Mouse (Mus musculus) neural tube, embryonic 14.5 days (tissue): Measurements from ENCODE around the gene Adsl. TPM values are rescaled to one million over a fixed set of nuclear protein-coding genes. Genes with fewer than 3 reads are reported as not detected.

Experiments
- ATAC-seq: fragments of 200-750 bp; cut with Nextera tagmentation; 2 replicates; pipeline ENCODE4 v1.8.0; 2017; ENCODE audit warnings: low read depth, mild to moderate bottlenecking, moderate TSS enrichment, moderate library complexity
- H3K27ac ChIP-seq: fragments of 300-500 bp; sonication (generic); 2 replicates; pipeline ENCODE4 v1.5.1; 2014; ENCODE audit warnings: low read depth, mild to moderate bottlenecking, control low read depth, low read length, moderate library complexity, mixed read lengths
- H3K27me3 ChIP-seq: fragments of 300-500 bp; sonication (generic); 2 replicates; pipeline ENCODE4 v1.6.1; 2014; ENCODE audit warnings: low read length; ENCODE audit not compliant: control insufficient read depth, insufficient read depth
- H3K36me3 ChIP-seq: fragments of 300-500 bp; sonication (generic); 2 replicates; pipeline ENCODE4 v1.6.1; 2014; ENCODE audit warnings: low read length, mixed read lengths; ENCODE audit not compliant: control insufficient read depth, insufficient read depth
- H3K4me1 ChIP-seq: fragments of 300-500 bp; sonication (generic); 2 replicates; pipeline ENCODE4 v1.6.1; 2014; ENCODE audit warnings: low read length; ENCODE audit not compliant: control insufficient read depth, insufficient read depth
- H3K4me2 ChIP-seq: fragments of 300-500 bp; sonication (generic); 2 replicates; pipeline ENCODE4 v1.6.1; 2014; ENCODE audit warnings: mild to moderate bottlenecking, low read depth, low read length, control low read depth
- H3K4me3 ChIP-seq: fragments of 300-500 bp; sonication (generic); 2 replicates; pipeline ENCODE4 v1.5.1; 2014; ENCODE audit warnings: low read depth, low read length, control low read depth, mixed read lengths
- H3K9ac ChIP-seq: fragments of 300-500 bp; sonication (generic); replicated peaks from 2 replicates; pipeline ENCODE4 v1.6.1; 2014; ENCODE audit warnings: low read depth, mild to moderate bottlenecking, control low read depth, low read length, mixed read lengths
- H3K9me3 ChIP-seq: fragments of 300-500 bp; sonication (generic); 2 replicates; pipeline ENCODE4 v1.6.1; 2016; ENCODE audit warnings: low read length; ENCODE audit not compliant: control insufficient read depth
- WGBS: fragments of 180-500 bp; shearing (Covaris S2); extraction: QIAGEN DNeasy Blood & Tissue Kit; methylation state at CpG from one replicate; pipeline ENCODE4 v1.1.7; 2014; 5-methylcytosine and 5-hydroxymethylcytosine counted together
- polyA plus RNA-seq: library from polyadenylated mRNA; unstranded; fragments of >200 nt; fragmentation: Nextera tagmentation; extraction: Ambion mirVana; gene quantifications from 2 replicates; pipeline ENCODE4 v1.2.1, GENCODE M21; 2014

Gene Adsl
- polyA plus RNA-seq, 1 experiment from 2014 or later: 114 TPM

DNA sequence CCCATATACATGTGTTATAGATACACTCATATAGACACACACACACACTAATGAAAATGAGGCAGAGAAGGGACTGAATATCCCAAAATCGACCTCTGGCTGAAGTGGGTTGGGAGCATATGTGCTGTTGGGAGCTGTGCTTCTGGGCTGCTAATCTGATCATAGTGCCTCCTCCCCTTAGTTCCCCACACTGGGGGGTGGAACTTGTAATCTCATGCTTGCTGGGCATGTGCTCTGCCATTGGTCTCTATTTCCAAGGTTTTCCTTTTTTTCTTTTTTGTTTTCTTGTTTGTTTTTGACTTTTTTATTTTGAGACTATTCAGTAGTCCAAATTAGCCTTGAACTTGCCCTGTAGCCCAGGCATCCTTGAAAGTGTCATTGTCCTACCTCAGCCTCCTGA is 40.0 kb downstream of the Adsl start:
- H3K4me2 ChIP-seq: no peak overlapping the region
- no peak overlapping the region for H3K27ac ChIP-seq
- no peak overlapping the region for H3K9ac ChIP-seq
- no peaks in the 10 kb centered on the region for H3K9me3 ChIP-seq
- H3K27me3 ChIP-seq: no peaks in the 10 kb centered on the region
- H3K4me1 ChIP-seq: no peaks in the 10 kb centered on the region
- 57% methylated on average over 1 of the region's 1 CpGs for WGBS
- ATAC-seq: no peak
- no peaks in the 10 kb centered on the region for H3K36me3 ChIP-seq
- no peak overlapping the region for H3K4me3 ChIP-seq

DNA sequence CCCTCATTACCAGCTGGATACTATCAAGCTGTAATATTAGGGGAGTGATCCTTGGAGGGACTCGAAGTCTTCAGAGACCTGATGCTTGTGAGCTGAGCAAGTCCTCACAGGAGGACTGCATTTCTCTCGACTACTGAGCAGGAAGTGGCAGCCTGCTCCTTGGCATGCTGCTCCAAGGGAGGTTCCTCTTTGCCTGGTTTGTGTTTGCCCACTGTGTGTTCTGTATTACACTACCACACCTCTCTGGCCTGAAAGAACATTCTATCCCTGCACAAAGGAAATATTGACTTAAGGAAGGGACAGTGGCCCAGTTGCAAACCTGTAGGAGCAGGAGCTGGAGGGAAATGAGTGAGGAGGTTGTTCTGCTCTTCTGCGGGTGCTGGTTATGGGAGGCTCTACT is 41.4 kb downstream of the Adsl start:
- Histone ChIP-seq H3K27ac (no peak overlapping the region), H3K27me3 (no peaks in the 10 kb centered on the region), H3K4me3 (no peak overlapping the region), H3K9ac (no peak overlapping the region), H3K4me1 (no peaks in the 10 kb centered on the region), H3K9me3 (no peaks in the 10 kb centered on the region), H3K36me3 (no peaks in the 10 kb centered on the region), H3K4me2 (no peak overlapping the region)
- 83% methylated on average over 3 of the region's 3 CpGs for WGBS
- ATAC-seq: no peak

DNA sequence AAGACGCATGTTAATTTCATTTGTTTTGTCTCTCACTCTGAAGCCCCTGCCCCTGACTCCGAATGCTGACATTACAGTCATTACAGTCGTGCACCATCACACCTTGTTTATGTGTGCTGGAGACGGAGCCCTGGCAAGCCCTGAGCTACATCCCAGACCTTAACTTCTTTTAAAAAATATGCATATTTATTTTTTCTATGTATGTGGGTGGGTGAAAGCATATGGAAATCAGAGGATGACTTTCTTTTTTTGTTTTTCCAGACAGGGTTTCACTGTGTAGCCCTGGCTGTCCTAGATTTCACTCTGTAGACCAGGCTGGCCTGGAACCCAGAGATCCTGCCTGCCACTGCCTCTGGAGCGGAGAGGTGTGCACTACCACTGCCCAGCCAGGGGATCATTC is 46.7 kb downstream of the Adsl start:
- ATAC-seq: no peak
- Histone ChIP-seq H3K9me3 (no peaks in the 10 kb centered on the region), H3K27me3 (no peaks in the 10 kb centered on the region), H3K4me3 (no peak overlapping the region), H3K4me1 (no peaks in the 10 kb centered on the region), H3K9ac (no peak overlapping the region), H3K36me3 (no peaks in the 10 kb centered on the region), H3K27ac (no peak overlapping the region), H3K4me2 (no peak overlapping the region)
- WGBS: 86% methylated on average over 5 of the region's 5 CpGs

DNA sequence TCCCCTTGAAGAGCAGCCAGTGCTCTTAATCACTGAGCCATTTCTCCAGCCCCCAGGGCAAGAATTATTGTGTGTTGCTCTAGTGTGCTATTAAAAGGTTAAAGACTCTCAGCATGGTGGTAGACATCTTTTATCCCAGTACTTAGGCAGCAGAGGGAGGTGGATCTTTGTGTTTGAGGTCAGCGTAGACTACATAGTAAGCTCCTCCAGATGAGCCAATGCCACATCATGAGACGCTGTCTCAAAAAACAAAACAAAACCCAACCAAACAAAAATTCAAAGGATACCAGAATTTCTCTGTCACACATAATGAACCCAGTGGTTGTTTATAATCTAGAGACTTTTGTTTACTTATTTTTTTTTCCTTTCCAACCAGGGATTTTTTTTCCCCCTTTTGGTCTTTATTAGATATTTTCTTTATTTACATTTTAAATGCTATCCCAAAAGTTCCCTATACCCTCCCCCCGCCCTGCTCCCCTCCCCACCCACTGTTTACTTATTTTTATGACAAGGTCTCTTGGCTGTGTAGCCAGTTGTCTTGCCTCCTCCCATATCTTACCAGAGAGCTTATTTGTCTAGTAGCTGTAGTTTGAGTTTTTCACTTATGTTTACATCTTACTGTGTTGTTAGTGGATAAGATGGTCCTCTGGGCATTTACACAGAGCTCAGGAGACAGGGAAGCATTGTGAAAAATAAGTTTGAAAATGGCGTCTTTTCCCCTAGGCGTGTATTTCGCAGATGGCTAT is 48.0 kb downstream of the Adsl start:
- H3K9me3 ChIP-seq: no peaks in the 10 kb centered on the region
- H3K27ac ChIP-seq: no peak overlapping the region
- H3K9ac ChIP-seq: no peak overlapping the region
- H3K4me3 ChIP-seq: no peak overlapping the region
- H3K36me3 ChIP-seq: no peaks in the 10 kb centered on the region
- no peak for ATAC-seq
- H3K4me2 ChIP-seq: no peak overlapping the region
- no peaks in the 10 kb centered on the region for H3K4me1 ChIP-seq
- H3K27me3 ChIP-seq: no peaks in the 10 kb centered on the region
- 81% methylated on average over 6 of the region's 6 CpGs for WGBS

DNA sequence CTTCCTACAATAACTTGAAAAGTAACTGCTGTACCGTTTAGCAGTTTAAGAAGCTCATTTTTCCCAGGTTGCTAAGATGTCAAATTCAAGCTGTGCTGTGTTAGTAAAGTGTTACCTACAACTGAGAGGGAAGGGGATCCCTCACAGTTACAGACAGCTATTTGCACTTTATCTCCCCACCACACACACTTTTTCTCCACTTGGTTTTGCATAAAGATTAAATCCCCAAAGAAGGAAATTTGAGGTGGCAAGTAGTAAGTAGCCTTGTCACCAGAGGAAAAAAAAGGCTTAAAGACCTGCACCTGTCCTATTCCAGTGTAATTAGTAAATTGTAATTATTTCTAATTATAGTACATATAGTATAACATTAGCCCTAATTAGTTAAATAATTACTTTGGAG is 48.8 kb downstream of the Adsl start:
- H3K4me3 ChIP-seq: no peak overlapping the region
- H3K27ac ChIP-seq: no peak overlapping the region
- H3K9me3 ChIP-seq: no peaks in the 10 kb centered on the region
- no peak for ATAC-seq
- no peaks in the 10 kb centered on the region for H3K36me3 ChIP-seq
- no peaks in the 10 kb centered on the region for H3K27me3 ChIP-seq
- no peak overlapping the region for H3K4me2 ChIP-seq
- H3K9ac ChIP-seq: no peak overlapping the region
- 68% methylated on average over 1 of the region's 1 CpGs for WGBS
- no peaks in the 10 kb centered on the region for H3K4me1 ChIP-seq

DNA sequence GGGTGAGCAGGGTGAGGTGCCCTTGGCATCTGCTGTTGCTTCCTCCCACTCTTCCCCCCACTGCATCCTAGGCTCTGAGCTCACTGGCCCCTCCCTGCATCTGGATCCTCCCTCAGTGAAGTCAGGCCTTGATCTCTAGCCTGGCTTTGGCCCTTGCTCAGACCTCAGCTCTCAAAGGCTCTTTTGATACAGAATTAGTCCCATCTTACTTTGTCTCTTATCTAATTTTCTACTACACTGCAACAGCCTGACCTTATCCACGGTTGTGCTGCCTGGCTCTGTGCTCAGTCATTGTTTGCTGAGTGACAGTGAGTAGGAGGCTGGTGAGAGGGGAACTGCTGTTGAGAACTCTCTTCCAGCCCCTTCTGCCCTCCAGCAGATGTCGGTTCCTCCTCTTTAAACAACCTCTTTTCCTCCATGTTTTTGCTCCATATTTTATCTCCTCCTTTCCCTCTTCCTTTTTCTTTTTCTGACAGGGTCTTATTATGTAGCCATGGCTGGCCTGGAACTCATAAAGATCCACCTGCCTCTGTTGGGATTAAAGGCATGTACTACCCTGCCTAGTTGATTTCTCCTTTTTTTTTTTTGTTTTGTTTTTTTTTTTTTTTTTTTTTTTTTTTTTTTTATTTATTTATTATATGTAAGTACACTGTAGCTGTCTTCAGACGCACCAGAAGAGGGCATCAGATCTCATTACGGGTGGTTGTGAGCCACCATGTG is 52.3 kb downstream of the Adsl start:
- WGBS: 62% methylated on average over 3 of the region's 4 CpGs
- H3K9ac ChIP-seq: no peak overlapping the region
- no peaks in the 10 kb centered on the region for H3K27me3 ChIP-seq
- ATAC-seq: no peak
- no peaks in the 10 kb centered on the region for H3K4me1 ChIP-seq
- no peak overlapping the region for H3K4me3 ChIP-seq
- no peak overlapping the region for H3K27ac ChIP-seq
- no peaks in the 10 kb centered on the region for H3K9me3 ChIP-seq
- no peak overlapping the region for H3K4me2 ChIP-seq
- H3K36me3 ChIP-seq: peaks cover 8% of the 10 kb centered on the region; the same call in 1 of the 2 replicates

DNA sequence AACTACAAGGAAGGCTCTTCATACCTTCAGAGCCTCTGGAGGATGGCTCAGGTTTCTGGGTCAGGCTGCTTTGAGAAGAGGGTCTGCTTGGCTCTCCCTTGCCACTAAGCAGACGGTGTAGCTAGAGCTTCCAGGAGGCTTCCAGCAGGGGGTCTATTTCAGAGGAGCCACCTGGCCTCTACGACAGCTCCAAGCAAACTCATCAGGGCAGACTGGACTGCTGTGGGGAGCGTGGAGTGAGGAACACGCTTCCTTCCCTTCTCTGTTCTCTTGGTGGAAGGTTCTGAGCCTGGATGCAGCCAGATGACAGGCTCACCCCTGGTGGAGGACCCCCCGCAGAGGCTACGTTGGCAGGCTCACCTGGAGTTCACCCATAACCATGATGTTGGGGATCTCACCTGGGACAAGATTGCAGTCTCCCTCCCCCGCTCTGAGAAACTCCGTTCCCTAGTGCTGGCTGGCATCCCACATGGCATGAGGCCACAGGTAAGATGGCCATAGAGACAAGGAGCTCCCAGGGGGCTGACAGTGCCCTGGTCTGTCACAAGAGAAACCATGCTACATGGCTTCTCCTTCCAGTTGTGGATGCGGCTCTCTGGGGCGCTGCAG is 57.9 kb downstream of the Adsl start:
- H3K4me1 ChIP-seq: no peaks in the 10 kb centered on the region
- H3K9ac ChIP-seq: no peak overlapping the region
- H3K36me3 ChIP-seq: peaks cover 40% of the 10 kb centered on the region
- H3K4me2 ChIP-seq: no peak overlapping the region
- H3K9me3 ChIP-seq: no peaks in the 10 kb centered on the region
- ATAC-seq: no peak
- H3K27me3 ChIP-seq: no peaks in the 10 kb centered on the region
- no peak overlapping the region for H3K27ac ChIP-seq
- no peak overlapping the region for H3K4me3 ChIP-seq
- WGBS: 89% methylated on average over 10 of the region's 10 CpGs

DNA sequence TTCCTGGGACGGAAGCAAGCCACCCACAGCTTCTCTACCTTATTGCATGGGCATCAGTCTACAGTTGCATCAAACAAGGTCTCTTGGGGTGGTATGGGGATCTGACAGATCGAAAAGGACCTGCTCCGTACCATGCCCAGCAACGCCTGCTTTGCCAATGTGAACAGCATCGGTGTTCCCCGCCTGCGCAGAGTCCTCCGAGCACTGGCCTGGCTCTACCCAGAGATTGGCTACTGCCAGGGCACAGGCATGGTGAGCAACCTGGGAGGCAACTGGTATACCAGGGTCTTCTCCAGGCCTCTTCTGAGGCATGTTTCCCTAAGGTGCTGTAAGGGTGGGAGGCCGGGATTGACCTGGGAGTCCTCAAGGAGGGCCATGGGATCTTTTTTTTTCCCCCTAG is 59.0 kb downstream of the Adsl start:
- 97% methylated on average over 9 of the region's 9 CpGs for WGBS
- Histone ChIP-seq H3K27me3 (no peaks in the 10 kb centered on the region), H3K4me2 (no peak overlapping the region), H3K36me3 (peaks cover 51% of the 10 kb centered on the region), H3K27ac (no peak overlapping the region), H3K4me1 (no peaks in the 10 kb centered on the region), H3K9me3 (no peaks in the 10 kb centered on the region), H3K9ac (no peak overlapping the region), H3K4me3 (no peak overlapping the region)
- no peak for ATAC-seq

DNA sequence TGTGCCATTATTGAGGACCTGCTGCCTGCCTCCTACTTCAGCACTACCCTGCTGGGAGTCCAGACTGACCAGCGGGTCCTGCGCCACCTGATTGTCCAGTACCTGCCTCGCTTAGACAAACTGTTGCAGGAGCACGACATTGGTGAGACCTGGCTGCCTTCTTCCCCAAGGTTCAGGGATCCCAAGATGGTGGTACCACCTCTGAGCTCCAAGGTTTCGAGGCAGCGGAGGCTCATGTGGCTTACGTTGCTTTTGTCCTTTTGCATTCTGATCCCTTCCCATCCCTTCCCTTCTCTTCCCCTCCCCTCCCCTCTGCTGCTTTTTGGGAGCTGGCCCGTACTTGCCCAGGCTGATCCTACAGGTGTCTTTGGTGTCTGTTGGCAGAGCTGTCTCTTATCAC is 59.6 kb downstream of the Adsl start:
- Histone ChIP-seq H3K27me3 (no peaks in the 10 kb centered on the region), H3K9ac (no peak overlapping the region), H3K4me3 (no peak overlapping the region), H3K4me2 (no peak overlapping the region), H3K36me3 (peaks cover 53% of the 10 kb centered on the region), H3K9me3 (no peaks in the 10 kb centered on the region), H3K4me1 (no peaks in the 10 kb centered on the region), H3K27ac (no peak overlapping the region)
- ATAC-seq: no peak
- WGBS: 96% methylated on average over 8 of the region's 8 CpGs
